Mouse (Mus musculus) kidney, embryonic 15.5 days (tissue): Measurements from ENCODE around the gene Rnf187. TPM values are rescaled to one million over a fixed set of nuclear protein-coding genes. Genes with fewer than 3 reads are reported as not detected.

Experiments used
- microRNA-seq: library from miRNA; unstranded; fragments of <30 nt; microRNA quantifications from one replicate; pipeline ENCODE4, GENCODE M21; 2016
- polyA plus RNA-seq: library from polyadenylated mRNA; unstranded; fragments of >200 nt; fragmentation: Nextera tagmentation; extraction: Ambion mirVana; gene quantifications from 2 replicates; pipeline ENCODE4 v1.2.1, GENCODE M21; 2015

Rnf187 gene
- polyA plus RNA-seq, 1 experiment from 2014 or later = 247 TPM

Small RNA genes within 50 kb of the gene (microRNA-seq; reads per million reads assigned to microRNA genes)
- gene Gm44313 = not detected

Other genes with a start within 250 kb of the Rnf187 start
- gene Olfr319, start 239.8 kb downstream of the Rnf187 start, polyA plus RNA-seq = not detected in 2 replicates
- not detected in 2 replicates for gene Olfr318, start 214.9 kb downstream of the Rnf187 start, polyA plus RNA-seq
- gene Olfr317, start 199.7 kb downstream of the Rnf187 start, polyA plus RNA-seq = not detected in 2 replicates
- gene Olfr316, start 186.2 kb downstream of the Rnf187 start, polyA plus RNA-seq = not detected in 2 replicates
- gene Olfr315, start 165.7 kb downstream of the Rnf187 start, polyA plus RNA-seq = not detected in 2 replicates
- gene Olfr314, start 156.0 kb downstream of the Rnf187 start, polyA plus RNA-seq = not detected in 2 replicates
- gene Fam183b, start 137.0 kb downstream of the Rnf187 start, polyA plus RNA-seq = 0.35 and 0.63 TPM in 2 replicates
- gene Olfr313, start 123.9 kb downstream of the Rnf187 start, polyA plus RNA-seq = not detected in 2 replicates
- not detected in 2 replicates for gene Olfr312, start 109.7 kb downstream of the Rnf187 start, polyA plus RNA-seq
- not detected in 2 replicates for gene Olfr311, start 99.7 kb downstream of the Rnf187 start, polyA plus RNA-seq
- gene Gm12258, start 91.8 kb downstream of the Rnf187 start, polyA plus RNA-seq = 7.2 and 9.0 TPM in 2 replicates
- gene 2810021J22Rik, start 71.7 kb downstream of the Rnf187 start, polyA plus RNA-seq = 8.8 and 9.9 TPM in 2 replicates
- 5.2 and 6.9 TPM in 2 replicates for gene Zfp39, start 34.7 kb downstream of the Rnf187 start, polyA plus RNA-seq
- 0.10 and 0.30 TPM in 2 replicates for gene Btnl10, start 21.0 kb downstream of the Rnf187 start, polyA plus RNA-seq
- 81.6 and 82.0 TPM in 2 replicates for gene Hist3h2ba, start 10.0 kb upstream of the Rnf187 start, polyA plus RNA-seq
- 36.4 and 40.3 TPM in 2 replicates for gene Hist3h2a, start 15.8 kb upstream of the Rnf187 start, polyA plus RNA-seq
- gene Trim17, start 15.8 kb upstream of the Rnf187 start, polyA plus RNA-seq = 0.58 and 0.71 TPM in 2 replicates
- gene Trim11, start 39.2 kb upstream of the Rnf187 start, polyA plus RNA-seq = 20.0 and 20.6 TPM in 2 replicates
- gene Obscn, start 197.5 kb upstream of the Rnf187 start, polyA plus RNA-seq = 0.60 and 0.66 TPM in 2 replicates
- 6.1 and 6.9 TPM in 2 replicates for gene Iba57, start 224.8 kb upstream of the Rnf187 start, polyA plus RNA-seq
- 0.22 and 0.27 TPM in 2 replicates for gene Gjc2, start 244.3 kb upstream of the Rnf187 start, polyA plus RNA-seq